Mouse (Mus musculus): ENCODE measurements at regions not wholly inside any gene's neighbourhood (a gene's known extent, or its start where the extent isn't known, plus 50 kb on each side); places are given as distances from the start of the nearest gene placed in this dataset.

- DNase-seq (ENCODE audit: low read depth in 3 of 3, low spot score in 3 of 3): no peak
- H3K27ac ChIP-seq: no peak overlapping the region
- WGBS (ENCODE audit: insufficient replicate concordance): 60% methylated on average over 10 of the region's 10 CpGs
Observed at GRCm38 (mm10) chr8:36309952-36310351, 544.4 kb downstream of the Gm19410 start.

GRCm38 (mm10) chr8:36311734-36312133, 546.1 kb downstream of the Gm19410 start:
- H3K4me2 ChIP-seq (ENCODE audit: low read depth): no peak overlapping the region
- no peak for TF ChIP-seq CTCF (IDR thresholded peaks at IDR 0.05; ENCODE audit: low read depth)
- TF ChIP-seq EP300 (IDR thresholded peaks at IDR 0.05; ENCODE audit: low read depth): no peak
- 59% methylated on average over 5 of the region's 5 CpGs for WGBS (ENCODE audit: insufficient replicate concordance)
- H3K4me1 ChIP-seq (replicated peaks; ENCODE audit: control insufficient read depth in 2 of 2, insufficient read depth in 2 of 2, low read length in 1 of 2): no peaks in the 10 kb centered on the region
- no peaks in the 10 kb centered on the region for H3K36me3 ChIP-seq (replicated peaks; ENCODE audit: control insufficient read depth, insufficient read depth, low read depth)
- H3K27ac ChIP-seq: no peak overlapping the region
- no peak overlapping the region for H3K4me3 ChIP-seq (ENCODE audit: insufficient read depth in 1 of 2, low read depth in 2 of 2, low read length in 2 of 2)
- no peaks in the 10 kb centered on the region for H3K9me3 ChIP-seq (ENCODE audit: control insufficient read depth, low read length)
- H3K9ac ChIP-seq (replicated peaks): no peak overlapping the region
- DNase-seq (ENCODE audit: low read depth in 3 of 3, low spot score in 3 of 3): no peak
- no peak for ATAC-seq (ENCODE audit: insufficient read depth)
- no peaks in the 10 kb centered on the region for H3K27me3 ChIP-seq (ENCODE audit: control insufficient read depth, insufficient read depth, low read length)

More at GRCm38 (mm10) chr8:36309952-36310351, 544.4 kb downstream of the Gm19410 start:
- no peak overlapping the region for H3K9ac ChIP-seq (replicated peaks)
- no peak for ATAC-seq (ENCODE audit: insufficient read depth)
- H3K4me2 ChIP-seq (ENCODE audit: low read depth): no peak overlapping the region
- no peaks in the 10 kb centered on the region for H3K9me3 ChIP-seq (ENCODE audit: control insufficient read depth, low read length)
- no peaks in the 10 kb centered on the region for H3K27me3 ChIP-seq (ENCODE audit: control insufficient read depth, insufficient read depth, low read length)
- no peak for TF ChIP-seq EP300 (IDR thresholded peaks at IDR 0.05; ENCODE audit: low read depth)
- no peak for TF ChIP-seq CTCF (IDR thresholded peaks at IDR 0.05; ENCODE audit: low read depth)
- H3K4me1 ChIP-seq (replicated peaks; ENCODE audit: control insufficient read depth in 2 of 2, insufficient read depth in 2 of 2, low read length in 1 of 2): no peaks in the 10 kb centered on the region
- no peak overlapping the region for H3K4me3 ChIP-seq (ENCODE audit: insufficient read depth in 1 of 2, low read depth in 2 of 2, low read length in 2 of 2)
- H3K36me3 ChIP-seq (replicated peaks; ENCODE audit: control insufficient read depth, insufficient read depth, low read depth): no peaks in the 10 kb centered on the region

- TF ChIP-seq EP300 (IDR thresholded peaks at IDR 0.05; ENCODE audit: low read depth): no peak
- TF ChIP-seq CTCF (IDR thresholded peaks at IDR 0.05; ENCODE audit: low read depth): no peak
- WGBS (ENCODE audit: insufficient replicate concordance): 71% methylated on average over 3 of the region's 3 CpGs
- Histone ChIP-seq H3K4me3 (ENCODE audit: insufficient read depth in 1 of 2, low read depth in 2 of 2, low read length in 2 of 2) (no peak overlapping the region), H3K4me2 (ENCODE audit: low read depth) (no peak overlapping the region), H3K36me3 (replicated peaks; ENCODE audit: control insufficient read depth, insufficient read depth, low read depth) (no peaks in the 10 kb centered on the region), H3K27ac (no peak overlapping the region), H3K4me1 (replicated peaks; ENCODE audit: control insufficient read depth in 2 of 2, insufficient read depth in 2 of 2, low read length in 1 of 2) (no peaks in the 10 kb centered on the region), H3K9ac (replicated peaks) (no peak overlapping the region), H3K9me3 (ENCODE audit: control insufficient read depth, low read length) (no peaks in the 10 kb centered on the region), H3K27me3 (ENCODE audit: control insufficient read depth, insufficient read depth, low read length) (no peaks in the 10 kb centered on the region)
- ATAC-seq (ENCODE audit: insufficient read depth) (no peak), DNase-seq (ENCODE audit: low read depth in 3 of 3, low spot score in 3 of 3) (no peak)
Observed at GRCm38 (mm10) chr8:36312963-36313362, 547.4 kb downstream of the Gm19410 start.

GRCm38 (mm10) chr8:36318396-36318795, 552.8 kb downstream of the Gm19410 start:
- Histone ChIP-seq H3K27ac (no peak overlapping the region), H3K9me3 (ENCODE audit: control insufficient read depth, low read length) (no peaks in the 10 kb centered on the region), H3K36me3 (replicated peaks; ENCODE audit: control insufficient read depth, insufficient read depth, low read depth) (no peaks in the 10 kb centered on the region), H3K4me2 (ENCODE audit: low read depth) (no peak overlapping the region), H3K4me3 (ENCODE audit: insufficient read depth in 1 of 2, low read depth in 2 of 2, low read length in 2 of 2) (no peak overlapping the region), H3K9ac (replicated peaks) (no peak overlapping the region), H3K27me3 (ENCODE audit: control insufficient read depth, insufficient read depth, low read length) (no peaks in the 10 kb centered on the region), H3K4me1 (replicated peaks; ENCODE audit: control insufficient read depth in 2 of 2, insufficient read depth in 2 of 2, low read length in 1 of 2) (peaks cover 0 to 4% of the 10 kb centered on the region in 2 experiments; a peak in 2 of 4 replicates)
- no peak for TF ChIP-seq EP300 (IDR thresholded peaks at IDR 0.05; ENCODE audit: low read depth)
- no peak for TF ChIP-seq CTCF (IDR thresholded peaks at IDR 0.05; ENCODE audit: low read depth)
- no peak for DNase-seq (ENCODE audit: low read depth in 3 of 3, low spot score in 3 of 3)
- no peak for ATAC-seq (ENCODE audit: insufficient read depth)
- WGBS (ENCODE audit: insufficient replicate concordance): 58% methylated on average over 2 of the region's 2 CpGs

- DNase-seq (ENCODE audit: low read depth in 3 of 3, low spot score in 3 of 3) (no peak), ATAC-seq (ENCODE audit: insufficient read depth) (no peak)
- Histone ChIP-seq H3K9ac (replicated peaks) (no peak overlapping the region), H3K4me2 (ENCODE audit: low read depth) (no peak overlapping the region), H3K27me3 (ENCODE audit: control insufficient read depth, insufficient read depth, low read length) (no peaks in the 10 kb centered on the region), H3K9me3 (ENCODE audit: control insufficient read depth, low read length) (no peaks in the 10 kb centered on the region), H3K4me1 (replicated peaks; ENCODE audit: control insufficient read depth in 2 of 2, insufficient read depth in 2 of 2, low read length in 1 of 2) (peaks cover 0 to 4% of the 10 kb centered on the region in 2 experiments; a peak in 2 of 4 replicates), H3K36me3 (replicated peaks; ENCODE audit: control insufficient read depth, insufficient read depth, low read depth) (no peaks in the 10 kb centered on the region), H3K27ac (no peak overlapping the region), H3K4me3 (ENCODE audit: insufficient read depth in 1 of 2, low read depth in 2 of 2, low read length in 2 of 2) (no peak overlapping the region)
- 45% methylated on average over 5 of the region's 5 CpGs for WGBS (ENCODE audit: insufficient replicate concordance)
- TF ChIP-seq EP300 (IDR thresholded peaks at IDR 0.05; ENCODE audit: low read depth) (no peak), CTCF (IDR thresholded peaks at IDR 0.05; ENCODE audit: low read depth) (no peak)
Observed at GRCm38 (mm10) chr8:36318884-36319283, 553.3 kb downstream of the Gm19410 start.
